Mouse (Mus musculus): ENCODE data around the gene Itpka. TPM values are rescaled to one million over a fixed set of nuclear protein-coding genes. Genes with fewer than 3 reads are reported as not detected.

Gene Itpka
- polyA plus RNA-seq, 2 experiments = 0.52 to 0.54 TPM

GRCm38 (mm10) chr2:119730735-119731134 lies 11.4 kb upstream of the Itpka start:
- DNase-seq (ENCODE audit: low spot score) = no peak
- Histone ChIP-seq H3K9ac (ENCODE audit: low read depth, low read length, severe bottlenecking) (no peak overlapping the region), H3K27ac (replicated peaks; ENCODE audit: low read depth, low read length) (no peak overlapping the region), H3K27me3 (ENCODE audit: control insufficient read depth, insufficient read depth, low read length) (no peaks in the 10 kb centered on the region), H3K4me2 (replicated peaks; ENCODE audit: low read depth, low read length, severe bottlenecking) (no peak overlapping the region), H3K4me1 (ENCODE audit: control insufficient read depth, insufficient read depth, low read length) (no peaks in the 10 kb centered on the region), H3K36me3 (ENCODE audit: control insufficient read depth, insufficient read depth, low read length) (peaks cover 93% of the 10 kb centered on the region), H3K9me3 (ENCODE audit: control insufficient read depth, low read length) (no peaks in the 10 kb centered on the region), H3K4me3 (replicated peaks; ENCODE audit: low read length) (no peak overlapping the region)
- ATAC-seq (ENCODE audit: low FRiP score, low read depth) = no peak
- TF ChIP-seq POLR2A (IDR thresholded peaks at IDR 0.05; ENCODE audit: borderline replicate concordance, extremely low read depth, insufficient read depth, insufficient read length) = no peak
- WGBS = 82% methylated on average over 4 of the region's 4 CpGs

- H3K27me3 ChIP-seq (ENCODE audit: control insufficient read depth, insufficient read depth, low read length) = peaks cover 7% of the 10 kb centered on the region; the same call in 1 of the 2 replicates
- no peaks in the 10 kb centered on the region for H3K9me3 ChIP-seq (ENCODE audit: control insufficient read depth, low read length)
- 0 out of 2 replicates have a peak, but pooled peaks cover 4% of the 10 kb centered on the region for H3K4me1 ChIP-seq (ENCODE audit: control insufficient read depth, insufficient read depth, low read length)
- 14% methylated on average over 12 of the region's 12 CpGs for WGBS
- peaks cover 30% of the 10 kb centered on the region for H3K36me3 ChIP-seq (ENCODE audit: control insufficient read depth, insufficient read depth, low read length)
- DNase-seq (ENCODE audit: low spot score) (no peak), ATAC-seq (ENCODE audit: low FRiP score, low read depth) (no peak)
- H3K4me2 ChIP-seq (replicated peaks; ENCODE audit: low read depth, low read length, severe bottlenecking) = no peak overlapping the region
- no peak for TF ChIP-seq POLR2A (IDR thresholded peaks at IDR 0.05; ENCODE audit: borderline replicate concordance, extremely low read depth, insufficient read depth, insufficient read length)
- no peak overlapping the region for H3K27ac ChIP-seq (replicated peaks; ENCODE audit: low read depth, low read length)
- H3K4me3 ChIP-seq (replicated peaks; ENCODE audit: low read length) = no peak overlapping the region; the same call in 1 of the 2 replicates
- H3K9ac ChIP-seq (ENCODE audit: low read depth, low read length, severe bottlenecking) = no peak overlapping the region
Measured at GRCm38 (mm10) chr2:119737124-119737523, 5.0 kb upstream of the Itpka start.

- no peaks in the 10 kb centered on the region for H3K36me3 ChIP-seq (ENCODE audit: control insufficient read depth, insufficient read depth, low read length)
- TF ChIP-seq POLR2A (IDR thresholded peaks at IDR 0.05; ENCODE audit: borderline replicate concordance, extremely low read depth, insufficient read depth, insufficient read length) = no peak
- H3K27ac ChIP-seq (replicated peaks; ENCODE audit: low read depth, low read length) = no peak overlapping the region
- WGBS = 21% methylated on average over 2 of the region's 2 CpGs
- H3K27me3 ChIP-seq (ENCODE audit: control insufficient read depth, insufficient read depth, low read length) = peaks cover 39% of the 10 kb centered on the region
- H3K9ac ChIP-seq (ENCODE audit: low read depth, low read length, severe bottlenecking) = no peak overlapping the region
- no peaks in the 10 kb centered on the region for H3K9me3 ChIP-seq (ENCODE audit: control insufficient read depth, low read length)
- no peak overlapping the region for H3K4me3 ChIP-seq (replicated peaks; ENCODE audit: low read length)
- ATAC-seq (ENCODE audit: low FRiP score, low read depth) (no peak), DNase-seq (ENCODE audit: low spot score) (no peak)
- no peak overlapping the region for H3K4me2 ChIP-seq (replicated peaks; ENCODE audit: low read depth, low read length, severe bottlenecking)
- peaks cover 16% of the 10 kb centered on the region for H3K4me1 ChIP-seq (ENCODE audit: control insufficient read depth, insufficient read depth, low read length)
Measured at GRCm38 (mm10) chr2:119740567-119740966, 1.6 kb upstream of the Itpka start.

GRCm38 (mm10) chr2:119742461-119743175 lies 481 bp downstream of the Itpka start:
- whole genome bisulfite sequencing = 1% methylated on average over 45 of the region's 70 CpGs
- no peak for TF ChIP-seq POLR2A (IDR thresholded peaks at IDR 0.05; ENCODE audit: borderline replicate concordance, extremely low read depth, insufficient read depth, insufficient read length)
- H3K4me3 ChIP-seq (replicated peaks; ENCODE audit: low read length) = peak overlapping the region; percentile 65

GRCm38 (mm10) chr2:119743176-119743807 lies 1.2 kb downstream of the Itpka start:
- no peak overlapping the region for H3K9ac ChIP-seq (ENCODE audit: low read depth, low read length, severe bottlenecking)
- TF ChIP-seq POLR2A (IDR thresholded peaks at IDR 0.05; ENCODE audit: borderline replicate concordance, extremely low read depth, insufficient read depth, insufficient read length) = no peak
- no peak overlapping the region for H3K27ac ChIP-seq (replicated peaks; ENCODE audit: low read depth, low read length)
- 9% methylated on average over 28 of the region's 31 CpGs for WGBS
- H3K4me3 ChIP-seq (replicated peaks; ENCODE audit: low read length) = peak overlapping the region; percentile 65
- H3K9me3 ChIP-seq (ENCODE audit: control insufficient read depth, low read length) = no peaks in the 10 kb centered on the region
- H3K4me2 ChIP-seq (replicated peaks; ENCODE audit: low read depth, low read length, severe bottlenecking) = peak overlapping the region; percentile 100
- H3K27me3 ChIP-seq (ENCODE audit: control insufficient read depth, insufficient read depth, low read length) = peaks cover 39% of the 10 kb centered on the region
- H3K4me1 ChIP-seq (ENCODE audit: control insufficient read depth, insufficient read depth, low read length) = peaks cover 16% of the 10 kb centered on the region
- no peaks in the 10 kb centered on the region for H3K36me3 ChIP-seq (ENCODE audit: control insufficient read depth, insufficient read depth, low read length)
- no peak for DNase-seq (ENCODE audit: low spot score)
- ATAC-seq (ENCODE audit: low FRiP score, low read depth) = no peak

More at GRCm38 (mm10) chr2:119742461-119743175, 481 bp downstream of the Itpka start:
- ATAC-seq (ENCODE audit: low FRiP score, low read depth) (no peak), DNase-seq (ENCODE audit: low spot score) (no peak)
- peaks cover 16% of the 10 kb centered on the region for H3K4me1 ChIP-seq (ENCODE audit: control insufficient read depth, insufficient read depth, low read length)
- no peak overlapping the region for H3K27ac ChIP-seq (replicated peaks; ENCODE audit: low read depth, low read length)
- no peaks in the 10 kb centered on the region for H3K9me3 ChIP-seq (ENCODE audit: control insufficient read depth, low read length)
- H3K36me3 ChIP-seq (ENCODE audit: control insufficient read depth, insufficient read depth, low read length) = no peaks in the 10 kb centered on the region
- H3K4me2 ChIP-seq (replicated peaks; ENCODE audit: low read depth, low read length, severe bottlenecking) = peak overlapping the region; percentile 100
- H3K27me3 ChIP-seq (ENCODE audit: control insufficient read depth, insufficient read depth, low read length) = peaks cover 39% of the 10 kb centered on the region
- H3K9ac ChIP-seq (ENCODE audit: low read depth, low read length, severe bottlenecking) = peak overlapping the region; percentile 46

Data from limb, embryonic 14.5 days (tissue).